Mouse (Mus musculus): ENCODE data around the gene Tmem216. TPM values are rescaled to one million over a fixed set of nuclear protein-coding genes. Genes with fewer than 3 reads are reported as not detected.

The Tmem216 gene
- polyA plus RNA-seq, 1 experiment from 2014 or later = 60.2 TPM

DNA sequence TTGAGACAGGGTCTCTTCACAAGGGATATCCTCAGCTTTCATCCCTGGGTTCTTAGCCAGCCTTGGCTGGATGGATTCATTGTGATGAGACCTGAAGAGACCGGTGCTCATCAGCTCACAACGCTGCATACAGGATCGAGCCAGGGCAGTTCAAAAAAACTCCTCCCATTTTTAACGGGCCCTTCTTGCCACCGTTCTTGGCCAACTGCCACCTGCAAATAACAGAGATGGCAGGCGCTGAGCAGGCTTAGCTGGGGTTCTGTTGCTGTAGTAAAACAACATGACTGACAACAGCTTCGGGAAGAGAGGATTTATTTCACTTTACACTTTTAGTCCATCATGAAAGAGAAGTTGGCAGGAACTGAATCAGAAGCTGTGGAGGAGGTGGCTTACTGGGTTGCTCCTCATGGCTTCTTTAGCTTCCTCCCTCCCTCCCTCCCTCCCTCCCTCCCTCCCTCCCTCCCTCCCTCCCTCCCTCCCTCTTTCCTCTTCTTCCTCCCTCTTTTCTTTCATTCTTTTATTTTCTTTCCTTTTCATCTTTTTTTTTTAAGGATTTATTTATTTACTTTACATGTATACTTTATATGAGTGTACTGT lies 27.6 kb upstream of the Tmem216 start:
- 69% methylated on average over 7 of the region's 7 CpGs for WGBS
- no peak for ATAC-seq (ENCODE audit: insufficient read depth)
- H3K4me1 ChIP-seq (ENCODE audit: insufficient read depth) = no peaks in the 10 kb centered on the region
- no peak overlapping the region for H3K4me3 ChIP-seq (ENCODE audit: low read depth, low read length)
- DNase-seq = no peak
- H3K27ac ChIP-seq (ENCODE audit: low read depth) = no peak overlapping the region
- no peaks in the 10 kb centered on the region for H3K27me3 ChIP-seq (ENCODE audit: insufficient read depth, low read length)
- TF ChIP-seq CTCF (IDR thresholded peaks at IDR 0.05; ENCODE audit: low read depth) = no peak
- H3K9ac ChIP-seq = no peak overlapping the region
- peaks cover 15% of the 10 kb centered on the region; the same call in 1 of the 2 replicates for H3K36me3 ChIP-seq (ENCODE audit: insufficient read depth)
- H3K4me2 ChIP-seq = no peak overlapping the region
- H3K9me3 ChIP-seq (ENCODE audit: low read depth, low read length) = no peaks in the 10 kb centered on the region

DNA sequence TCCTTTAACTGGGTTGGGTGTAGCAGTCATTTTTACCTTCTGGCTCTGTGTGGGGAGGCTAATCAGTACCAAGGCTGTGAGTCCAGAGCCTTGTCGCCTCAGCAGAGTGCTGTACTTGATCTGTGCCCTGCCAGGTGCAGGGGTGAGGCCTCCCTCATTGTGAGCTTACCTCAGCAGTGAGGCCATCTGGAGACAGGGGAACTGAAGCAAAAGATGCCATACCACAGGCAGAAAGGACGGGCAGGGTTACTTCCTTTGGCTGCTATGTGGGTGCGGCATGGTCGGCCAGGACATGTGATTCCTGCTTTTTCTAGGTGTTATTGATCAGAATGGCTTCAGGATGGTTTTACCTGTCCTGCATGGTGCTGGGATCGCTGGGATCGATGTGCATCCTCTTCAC lies 25.9 kb upstream of the Tmem216 start:
- H3K9ac ChIP-seq = no peak overlapping the region
- H3K27ac ChIP-seq (ENCODE audit: low read depth) = no peak overlapping the region
- H3K36me3 ChIP-seq (ENCODE audit: insufficient read depth) = 0 out of 2 replicates have a peak, but pooled peaks cover 9% of the 10 kb centered on the region
- H3K4me3 ChIP-seq (ENCODE audit: low read depth, low read length) = no peak overlapping the region
- ATAC-seq (ENCODE audit: insufficient read depth) (no peak), DNase-seq (no peak)
- no peaks in the 10 kb centered on the region for H3K4me1 ChIP-seq (ENCODE audit: insufficient read depth)
- no peak for TF ChIP-seq CTCF (IDR thresholded peaks at IDR 0.05; ENCODE audit: low read depth)
- H3K27me3 ChIP-seq (ENCODE audit: insufficient read depth, low read length) = no peaks in the 10 kb centered on the region
- no peaks in the 10 kb centered on the region for H3K9me3 ChIP-seq (ENCODE audit: low read depth, low read length)
- 81% methylated on average over 6 of the region's 6 CpGs for WGBS
- no peak overlapping the region for H3K4me2 ChIP-seq

DNA sequence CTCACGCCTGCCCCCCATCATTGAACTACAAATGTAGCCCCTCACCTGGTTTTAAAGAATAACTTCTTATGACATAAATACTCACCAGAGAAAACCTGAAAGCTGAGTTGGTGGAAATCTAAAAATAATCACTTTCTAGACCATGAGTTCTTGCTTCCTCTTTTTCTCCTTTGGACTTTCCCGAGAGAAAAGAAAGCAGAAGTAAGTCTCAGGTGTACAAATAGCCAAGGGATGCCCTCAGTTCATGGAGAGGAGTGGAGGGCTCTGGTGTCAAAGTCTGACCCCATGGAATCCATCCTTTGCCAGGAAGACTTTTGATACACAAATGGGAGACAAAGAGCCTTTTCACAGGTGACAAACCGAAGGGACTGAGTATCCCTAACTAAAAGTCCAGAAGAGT lies 24.7 kb upstream of the Tmem216 start:
- no peak overlapping the region for H3K4me3 ChIP-seq (ENCODE audit: low read depth, low read length)
- H3K4me2 ChIP-seq = no peak overlapping the region
- no peaks in the 10 kb centered on the region for H3K9me3 ChIP-seq (ENCODE audit: low read depth, low read length)
- H3K27me3 ChIP-seq (ENCODE audit: insufficient read depth, low read length) = no peaks in the 10 kb centered on the region
- H3K9ac ChIP-seq = no peak overlapping the region
- WGBS = 80% methylated on average over 3 of the region's 3 CpGs
- ATAC-seq (ENCODE audit: insufficient read depth) = no peak
- 0 out of 2 replicates have a peak, but pooled peaks cover 9% of the 10 kb centered on the region for H3K36me3 ChIP-seq (ENCODE audit: insufficient read depth)
- TF ChIP-seq CTCF (IDR thresholded peaks at IDR 0.05; ENCODE audit: low read depth) = no peak
- no peak for DNase-seq
- H3K4me1 ChIP-seq (ENCODE audit: insufficient read depth) = peaks cover 4% of the 10 kb centered on the region; the same call in 1 of the 2 replicates
- no peak overlapping the region for H3K27ac ChIP-seq (ENCODE audit: low read depth)

DNA sequence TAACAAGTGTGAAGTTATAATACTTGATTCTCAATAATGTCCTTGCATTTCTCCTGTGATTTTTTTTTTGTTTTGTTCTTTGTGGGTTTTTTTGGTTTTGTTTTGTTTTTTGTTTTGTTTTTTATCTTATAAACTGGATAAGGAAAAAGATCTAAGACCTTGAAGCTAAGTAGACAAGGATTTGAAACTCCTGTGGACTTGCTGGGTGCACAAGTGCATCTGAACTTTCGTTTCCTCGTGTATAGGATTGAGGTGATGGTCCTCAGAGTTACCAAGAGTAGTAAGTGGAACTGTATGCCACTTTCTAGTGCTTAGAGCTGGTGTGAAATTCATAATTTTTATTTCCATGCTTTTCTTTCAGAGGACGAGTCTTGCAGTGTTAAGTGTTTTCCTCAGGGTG lies 24.1 kb upstream of the Tmem216 start:
- Histone ChIP-seq H3K27ac (ENCODE audit: low read depth) (no peak overlapping the region), H3K4me1 (ENCODE audit: insufficient read depth) (peaks cover 4% of the 10 kb centered on the region; the same call in 1 of the 2 replicates), H3K9ac (no peak overlapping the region), H3K36me3 (ENCODE audit: insufficient read depth) (0 out of 2 replicates have a peak, but pooled peaks cover 10% of the 10 kb centered on the region), H3K4me3 (ENCODE audit: low read depth, low read length) (no peak overlapping the region), H3K9me3 (ENCODE audit: low read depth, low read length) (no peaks in the 10 kb centered on the region), H3K4me2 (no peak overlapping the region), H3K27me3 (ENCODE audit: insufficient read depth, low read length) (no peaks in the 10 kb centered on the region)
- no peak for TF ChIP-seq CTCF (IDR thresholded peaks at IDR 0.05; ENCODE audit: low read depth)
- no peak for DNase-seq
- ATAC-seq (ENCODE audit: insufficient read depth) = no peak
- WGBS = 61% methylated on average over 3 of the region's 3 CpGs

DNA sequence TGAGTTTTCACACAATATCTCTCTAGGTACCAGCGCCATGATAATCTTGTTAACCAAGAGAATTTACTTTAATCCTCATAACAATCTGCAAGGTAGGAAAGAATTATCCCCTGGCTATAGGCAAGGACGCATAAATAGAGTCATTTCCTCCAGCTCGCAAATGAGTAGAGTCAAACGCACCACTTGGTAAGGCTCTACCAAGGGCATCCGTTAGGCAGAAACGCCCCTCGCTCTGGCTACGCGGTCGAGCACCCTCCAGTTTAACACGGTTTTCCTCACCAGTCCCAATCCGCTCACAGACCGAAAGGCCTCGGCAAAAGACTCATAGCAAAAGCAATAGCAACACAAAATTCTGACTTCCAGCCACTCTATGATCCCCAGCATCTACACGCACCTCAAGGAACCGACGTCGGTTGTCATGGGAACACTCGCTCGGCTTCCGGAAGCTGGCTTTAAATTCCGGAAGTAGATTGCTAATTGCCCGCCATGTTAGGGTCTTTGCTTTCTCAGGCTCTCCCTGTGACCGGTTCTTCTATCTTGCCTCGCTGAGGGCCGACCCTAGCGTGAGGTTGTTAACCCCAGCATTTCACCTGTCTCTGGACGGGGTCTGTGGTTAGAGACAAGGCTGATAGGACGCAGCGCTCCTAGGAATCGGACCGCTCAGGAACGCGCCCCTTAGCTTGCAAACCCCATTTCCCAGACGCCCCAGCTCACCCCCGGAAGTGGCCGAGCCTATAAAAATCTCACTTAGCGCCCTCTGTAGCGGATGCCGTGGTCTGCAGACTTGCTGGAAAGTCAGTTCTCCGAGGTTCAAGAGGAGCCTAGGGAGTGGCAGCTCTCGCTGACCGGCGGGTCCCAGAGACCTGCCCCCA lies 20.9 kb upstream of the Tmem216 start, which contains the start of the genes Cyb561a3 and Tmem138:
Cyb561a3 (plus strand) TSS at position 483 of the 872 bp plus-strand sequence.
Tmem138 (minus strand) TSS at position 673 of the 872 bp plus-strand sequence.
- WGBS = under 1% methylated on average over 44 of the region's 44 CpGs
- H3K4me3 ChIP-seq (ENCODE audit: low read depth, low read length) = peak within 1 kb of the TSS; percentile 57

DNA sequence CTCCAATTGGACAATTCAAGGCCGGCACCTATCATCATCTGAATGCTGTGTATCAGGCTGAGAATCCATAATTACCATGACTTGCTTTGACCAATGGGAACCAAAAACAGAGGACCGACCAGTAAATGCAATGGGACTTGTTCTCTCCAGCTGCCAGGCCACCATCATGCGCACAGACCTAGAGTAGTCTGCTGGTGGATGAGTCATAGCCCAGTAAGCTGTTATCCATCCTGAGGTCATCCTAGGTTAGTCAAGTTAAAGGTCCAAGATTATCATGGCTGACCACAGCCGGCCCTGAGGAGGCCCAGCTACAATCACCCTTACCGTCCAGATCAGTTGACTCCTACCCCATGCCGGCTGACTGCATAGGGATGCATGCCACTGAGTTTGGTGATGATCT lies 13.6 kb upstream of the Tmem216 start:
- H3K27ac ChIP-seq (ENCODE audit: low read depth) = no peak overlapping the region
- DNase-seq (no peak), ATAC-seq (ENCODE audit: insufficient read depth) (no peak)
- TF ChIP-seq CTCF (IDR thresholded peaks at IDR 0.05; ENCODE audit: low read depth) = no peak
- H3K4me2 ChIP-seq = no peak overlapping the region
- 93% methylated on average over 6 of the region's 6 CpGs for WGBS
- no peaks in the 10 kb centered on the region for H3K9me3 ChIP-seq (ENCODE audit: low read depth, low read length)
- no peaks in the 10 kb centered on the region for H3K27me3 ChIP-seq (ENCODE audit: insufficient read depth, low read length)
- H3K36me3 ChIP-seq (ENCODE audit: insufficient read depth) = peaks cover 42% of the 10 kb centered on the region
- H3K4me3 ChIP-seq (ENCODE audit: low read depth, low read length) = no peak overlapping the region
- no peaks in the 10 kb centered on the region for H3K4me1 ChIP-seq (ENCODE audit: insufficient read depth)
- no peak overlapping the region for H3K9ac ChIP-seq

More for the DNA sequence above, 20.9 kb upstream of the Tmem216 start, which contains the start of the genes Cyb561a3 and Tmem138:
- DNase-seq (peak; percentile 98), ATAC-seq (ENCODE audit: insufficient read depth) (peak; percentile 97)
- Histone ChIP-seq H3K9me3 (ENCODE audit: low read depth, low read length) (no peaks in the 10 kb centered on the region), H3K9ac (peak within 1 kb of the TSS; percentile 62), H3K4me2 (peak within 1 kb of the TSS; percentile 73), H3K27ac (ENCODE audit: low read depth) (peak within 1 kb of the TSS; percentile 75), H3K27me3 (ENCODE audit: insufficient read depth, low read length) (no peaks in the 10 kb centered on the region), H3K36me3 (ENCODE audit: insufficient read depth) (peaks cover 32% of the 10 kb centered on the region), H3K4me1 (ENCODE audit: insufficient read depth) (peaks cover 4% of the 10 kb centered on the region; the same call in 1 of the 2 replicates)
- peak; percentile 65 for TF ChIP-seq CTCF (IDR thresholded peaks at IDR 0.05; ENCODE audit: low read depth)

DNA sequence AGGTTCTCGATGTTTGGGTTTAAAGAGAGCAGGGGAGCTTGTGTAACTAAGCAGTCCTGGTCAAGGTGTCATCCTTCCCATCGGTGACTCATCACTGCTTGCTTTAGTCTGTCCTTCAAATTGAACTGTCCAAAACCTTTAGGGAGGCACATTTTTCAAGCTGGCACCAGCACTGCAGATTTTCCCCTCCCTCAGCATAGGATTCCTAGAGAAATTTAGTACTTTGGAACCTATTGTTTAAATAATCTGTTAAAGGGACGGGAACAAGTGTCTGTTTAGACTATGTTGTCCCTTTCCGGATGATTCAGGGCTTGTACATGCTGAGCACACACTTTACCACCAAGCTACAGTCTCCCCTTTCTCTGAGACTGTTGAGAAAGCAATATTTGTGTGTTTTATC lies 9.2 kb upstream of the Tmem216 start:
- no peaks in the 10 kb centered on the region for H3K4me1 ChIP-seq (ENCODE audit: insufficient read depth)
- no peak for TF ChIP-seq CTCF (IDR thresholded peaks at IDR 0.05; ENCODE audit: low read depth)
- no peak overlapping the region for H3K4me2 ChIP-seq
- no peaks in the 10 kb centered on the region for H3K9me3 ChIP-seq (ENCODE audit: low read depth, low read length)
- peaks cover 6% of the 10 kb centered on the region; the same call in 1 of the 2 replicates for H3K36me3 ChIP-seq (ENCODE audit: insufficient read depth)
- no peak overlapping the region for H3K9ac ChIP-seq
- no peaks in the 10 kb centered on the region for H3K27me3 ChIP-seq (ENCODE audit: insufficient read depth, low read length)
- DNase-seq = no peak
- H3K27ac ChIP-seq (ENCODE audit: low read depth) = no peak overlapping the region
- no peak overlapping the region for H3K4me3 ChIP-seq (ENCODE audit: low read depth, low read length)
- 63% methylated on average over 4 of the region's 4 CpGs for WGBS
- no peak for ATAC-seq (ENCODE audit: insufficient read depth)
